ENCODE assay signal across 9 mouse cellular contexts in the genomic region with DNA sequence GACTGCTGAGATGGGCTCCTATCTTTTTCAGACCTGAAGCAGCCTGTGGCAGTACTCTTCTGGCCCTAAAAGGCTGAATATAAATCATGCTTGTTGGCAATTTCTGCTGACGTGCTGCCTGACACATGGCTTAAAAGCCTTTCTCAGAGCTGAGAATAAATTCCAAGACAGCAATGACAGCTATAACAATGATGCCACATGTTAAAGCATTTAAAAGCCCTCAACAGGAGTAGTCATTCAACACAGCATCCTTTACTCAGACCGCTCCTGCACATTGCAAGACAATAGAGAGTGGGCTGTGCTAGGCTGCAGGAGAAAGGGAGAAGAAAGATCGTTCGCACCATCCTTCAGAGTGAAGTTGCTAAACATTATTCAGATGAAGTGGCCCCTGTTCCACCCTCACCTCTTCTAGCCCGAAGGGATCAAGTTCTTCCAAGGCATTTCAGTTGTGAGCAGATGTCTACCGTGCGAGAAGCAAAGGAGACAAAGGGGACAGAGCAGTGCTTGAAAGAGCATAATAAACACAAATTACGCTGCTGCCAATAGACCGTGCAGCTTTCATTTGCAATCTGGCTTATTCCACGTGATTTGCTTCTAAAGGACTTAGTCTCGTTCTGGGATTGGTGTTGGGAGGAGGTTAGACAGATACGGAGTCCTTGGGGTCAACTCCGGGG.
A peak's percentile ranks its signal among the peaks of the same experiment; 100 is the strongest.
DNase-seq lines count a peak whose midpoint lies in the region; ATAC-seq lines count a peak whose summit lies in the region.
"Had no signal": no experiment of that assay in that cellular context is flagged by ENCODE, and none has a peak within 500 bp of the region (broad histone marks: within the 10 kb centered on the region; RNA-seq: fewer than 3 reads in every experiment).

No protein-coding gene starts in this region.

- 45% methylated on average over 13 of the region's 13 CpGs for WGBS in embryonic facial prominence, embryonic 10.5 days
- WGBS in hindbrain, embryonic 16.5 days, result 13% methylated on average over 13 of the region's 13 CpGs
- WGBS in midbrain, embryonic 13.5 days, result 6% methylated on average over 13 of the region's 13 CpGs

- H3K4me3 ChIP-seq in embryonic facial prominence, embryonic 10.5 days, result peak overlapping the region; percentile 22; the same call in 1 of the 2 replicates
- peak overlapping the region; percentile 30 for H3K4me3 ChIP-seq in hindbrain, embryonic 16.5 days (ENCODE audit: low read length)
- peak overlapping the region; percentile 33 for H3K4me3 ChIP-seq in midbrain, embryonic 13.5 days (replicated peaks)
- H3K4me3 ChIP-seq: heart, embryonic 15.5 days had no signal

- H3K9ac ChIP-seq in hindbrain, embryonic 16.5 days (ENCODE audit: low read depth, low read length), result peak overlapping the region; percentile 49
- peak overlapping the region; percentile 55 for H3K9ac ChIP-seq in midbrain, embryonic 13.5 days (replicated peaks)
- H3K9ac ChIP-seq: heart, embryonic 15.5 days had no signal

- no peaks in the 10 kb centered on the region for H3K9me3 ChIP-seq in embryonic facial prominence, embryonic 10.5 days
- no peaks in the 10 kb centered on the region for H3K9me3 ChIP-seq in hindbrain, embryonic 16.5 days (ENCODE audit: control insufficient read depth, low read length)
- H3K9me3 ChIP-seq in midbrain, embryonic 13.5 days, result no peaks in the 10 kb centered on the region
- H3K9me3 ChIP-seq: heart, embryonic 15.5 days had no signal

- no peaks in the 10 kb centered on the region for H3K36me3 ChIP-seq in embryonic facial prominence, embryonic 10.5 days (replicated peaks)
- H3K36me3 ChIP-seq in hindbrain, embryonic 16.5 days (ENCODE audit: control insufficient read depth, insufficient read depth, low read length), result no peaks in the 10 kb centered on the region
- no peaks in the 10 kb centered on the region for H3K36me3 ChIP-seq in midbrain, embryonic 13.5 days
- H3K36me3 ChIP-seq: heart, embryonic 15.5 days had no signal

- DNase-seq in kidney, adult 18-20 months, result peak; percentile 11
- DNase-seq in kidney, adult 11 months, result no peak
- DNase-seq in embryonic facial prominence, embryonic 10.5 days (ENCODE audit: low spot score), result peak; percentile 25
- no peak for DNase-seq in spleen, postnatal 10 days (ENCODE audit: low spot score in 2 of 2)
- no peak for DNase-seq in adrenal gland, adult 8-10 months

- H3K27me3 ChIP-seq in embryonic facial prominence, embryonic 10.5 days (replicated peaks; ENCODE audit: low read depth, poor library complexity, severe bottlenecking), result no peaks in the 10 kb centered on the region
- H3K27me3 ChIP-seq in hindbrain, embryonic 16.5 days (replicated peaks; ENCODE audit: control insufficient read depth, insufficient read depth, low read length), result no peaks in the 10 kb centered on the region
- H3K27me3 ChIP-seq in midbrain, embryonic 13.5 days, result no peaks in the 10 kb centered on the region
- H3K27me3 ChIP-seq: heart, embryonic 15.5 days had no signal

- peak overlapping the region; percentile 70 for H3K27ac ChIP-seq in embryonic facial prominence, embryonic 10.5 days (replicated peaks)
- peak overlapping the region; percentile 24 for H3K27ac ChIP-seq in hindbrain, embryonic 16.5 days (ENCODE audit: low read depth, low read length)
- H3K27ac ChIP-seq in midbrain, embryonic 13.5 days, result peak overlapping the region; percentile 85

- ATAC-seq in hindbrain, embryonic 16.5 days, result peak; percentile 92
- peak; percentile 95 for ATAC-seq in midbrain, embryonic 13.5 days
- no peak for ATAC-seq in megakaryocyte progenitor cell, adult 5-6 weeks (replicated peaks; ENCODE audit: poor library complexity)

- peaks cover 23% of the 10 kb centered on the region for H3K4me1 ChIP-seq in embryonic facial prominence, embryonic 10.5 days
- peaks cover 7% of the 10 kb centered on the region for H3K4me1 ChIP-seq in hindbrain, embryonic 16.5 days (ENCODE audit: control insufficient read depth, insufficient read depth, low read depth, low read length)
- H3K4me1 ChIP-seq in midbrain, embryonic 13.5 days (replicated peaks), result peaks cover 18% of the 10 kb centered on the region
- H3K4me1 ChIP-seq: heart, embryonic 15.5 days had no signal

- H3K4me2 ChIP-seq in hindbrain, embryonic 16.5 days (ENCODE audit: low read length), result peak overlapping the region; percentile 60
- peak overlapping the region; percentile 53 for H3K4me2 ChIP-seq in midbrain, embryonic 13.5 days (replicated peaks)
- H3K4me2 ChIP-seq: heart, embryonic 15.5 days had no signal

Comparison
In these comparisons a context has a peak if more than half of its experiments do, and no peak if none do; other contexts are left out.
1. DNase-seq: peak in kidney, adult 18-20 months (single experiment) and embryonic facial prominence, embryonic 10.5 days (single experiment); none in kidney, adult 11 months (single experiment), spleen, postnatal 10 days (0 of 2) and adrenal gland, adult 8-10 months (single experiment).
2. H3K27ac ChIP-seq: peak in every context shown above with its lines; median percentile 85 in midbrain, embryonic 13.5 days; 70 in embryonic facial prominence, embryonic 10.5 days; 24 in hindbrain, embryonic 16.5 days.
3. Peak in every context shown above with its lines, with median percentiles within 50 percentile points of each other: H3K4me3 ChIP-seq.